Mouse (Mus musculus) skeletal muscle tissue, adult 2 months (tissue): ENCODE results near the gene Ndufb10.

Source experiments
- DNase-seq: peaks from one replicate; pipeline ENCODE4 v3.0.0-alpha.2; 2012; ENCODE audit warnings: low read depth, low spot score

The Ndufb10 gene

DNA sequence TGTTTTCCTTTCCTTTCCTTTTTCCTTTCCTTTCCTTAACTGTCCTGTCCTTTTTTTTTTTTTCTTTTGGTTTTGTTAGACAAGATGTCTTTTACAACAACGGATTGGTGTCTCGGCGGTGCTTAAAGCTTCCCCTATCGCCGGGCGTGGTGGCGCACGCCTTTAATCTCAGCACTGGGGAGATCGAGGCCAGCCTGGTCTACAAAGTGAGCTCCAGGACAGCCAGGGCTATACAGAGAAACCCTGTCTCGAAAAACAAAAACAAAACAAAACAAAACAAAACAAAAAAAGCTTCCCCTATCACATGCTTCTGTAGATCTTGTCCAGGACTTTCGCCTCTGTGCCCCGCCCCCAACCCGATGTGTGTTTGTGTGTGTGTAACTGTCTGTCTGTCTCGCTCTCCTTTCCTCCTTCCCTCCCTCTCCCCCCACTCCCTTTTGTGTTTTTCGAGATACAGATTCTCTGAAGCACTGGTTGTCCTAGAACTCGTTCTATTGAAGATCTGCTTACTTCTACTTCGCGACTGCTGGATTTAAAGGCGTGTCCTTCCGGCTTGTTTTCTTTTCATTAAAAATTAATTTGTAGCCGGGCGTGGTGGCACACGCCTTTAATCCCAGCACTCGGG is 16.4 kb downstream of the Ndufb10 start:
- no peak for DNase-seq

DNA sequence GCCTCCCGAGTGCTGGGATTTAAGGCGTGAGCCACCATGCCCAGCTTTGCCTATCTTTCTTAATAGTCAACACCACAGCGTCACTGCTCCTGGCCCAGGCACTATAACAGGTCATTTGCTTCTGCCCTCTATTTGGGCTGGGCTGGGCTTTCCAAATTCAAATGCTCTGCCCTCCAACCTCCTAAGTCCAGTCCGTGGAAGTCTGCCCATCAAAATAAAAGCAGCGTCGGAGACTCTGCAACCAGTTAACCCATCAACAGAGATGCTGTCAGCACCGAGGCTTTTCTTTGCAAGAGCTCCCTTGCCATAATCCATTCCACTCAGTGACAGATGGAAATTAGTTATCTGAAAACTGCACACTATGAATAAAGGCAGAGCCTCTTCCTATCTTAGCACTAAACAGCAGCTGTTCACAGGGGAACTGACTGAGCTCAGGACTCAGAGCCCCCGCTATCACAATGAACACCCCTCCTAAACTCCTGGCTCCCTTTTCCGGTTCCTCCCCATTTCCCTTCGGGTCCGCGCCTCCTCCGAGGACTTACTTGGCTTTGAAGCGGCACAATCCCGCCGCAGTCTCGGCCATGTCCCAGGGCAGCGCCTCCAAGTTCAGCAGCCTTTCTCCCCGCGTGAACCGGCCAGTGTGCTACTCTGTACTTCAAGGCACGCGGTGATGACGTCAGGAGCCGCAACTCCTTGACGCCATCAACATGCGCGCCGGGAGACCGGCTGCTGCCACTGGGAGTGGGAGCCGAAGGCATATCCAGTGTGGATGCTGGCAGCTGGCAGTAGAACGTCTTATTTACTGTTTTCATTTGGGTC is 17.1 kb downstream of the Ndufb10 start, which contains the start of gene Tbl3:
Tbl3 (minus strand) TSS at position 679 of the 819 bp plus-strand sequence.
- peak; percentile 92 for DNase-seq

DNA sequence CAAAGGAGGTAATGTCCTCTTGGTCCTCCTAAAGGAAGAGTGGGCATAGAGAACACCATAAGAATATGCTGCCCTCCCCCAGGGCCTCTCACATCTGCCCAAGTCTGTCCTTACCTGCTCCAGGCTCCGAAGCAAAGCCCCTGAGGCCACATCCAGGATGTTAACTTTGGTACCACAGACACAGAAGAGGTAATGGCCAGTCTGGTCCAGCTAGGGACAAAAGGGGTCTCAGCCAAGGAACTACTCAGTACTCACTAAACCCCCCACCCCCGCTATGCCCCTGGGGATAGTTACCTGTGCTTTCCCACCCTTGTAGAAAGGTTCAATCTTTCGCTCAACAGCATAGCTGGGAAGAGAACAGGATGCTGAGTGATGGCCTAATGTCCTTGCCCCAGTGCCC is 18.5 kb downstream of the Ndufb10 start:
- no peak for DNase-seq

DNA sequence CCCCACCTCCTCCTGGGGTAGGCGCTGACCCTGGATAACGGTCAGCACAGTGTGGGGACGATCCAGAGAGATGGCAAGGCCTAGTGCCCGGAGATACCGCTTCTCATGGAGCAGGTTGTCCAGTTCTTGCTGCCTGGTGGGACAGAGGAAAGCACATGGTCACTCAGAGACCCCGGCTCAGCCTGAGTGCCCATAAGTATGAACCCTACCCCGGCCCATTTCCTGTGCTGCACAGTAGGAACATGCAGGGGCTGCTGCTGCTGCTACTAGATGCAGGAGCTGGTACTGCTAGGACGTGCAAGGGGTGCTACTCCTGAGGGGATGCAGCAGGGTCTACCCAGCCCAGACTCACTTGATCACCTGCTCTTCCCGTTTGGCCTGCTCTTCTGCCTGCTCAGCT is 23.0 kb downstream of the Ndufb10 start:
- no peak for DNase-seq

DNA sequence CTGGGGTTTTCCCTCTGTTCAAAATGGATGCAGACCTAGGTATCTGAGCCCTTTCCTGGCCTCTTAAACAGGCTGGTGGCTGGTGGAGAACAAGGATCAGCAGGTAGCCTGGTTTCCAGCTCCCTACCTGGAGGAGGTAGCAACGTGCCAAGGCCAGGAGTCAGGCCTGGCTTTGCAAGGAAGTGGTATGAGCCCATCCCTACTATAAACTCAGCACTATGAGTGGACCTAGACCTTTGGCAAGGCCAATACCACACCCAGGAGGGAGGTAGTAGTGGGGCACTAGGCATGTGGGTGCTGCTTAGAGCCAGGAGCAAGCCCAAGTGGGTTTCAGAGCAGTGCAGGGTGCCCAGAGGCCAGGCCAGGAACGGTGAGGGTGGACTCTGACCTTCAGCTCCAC is 24.8 kb downstream of the Ndufb10 start:
- DNase-seq: no peak

DNA sequence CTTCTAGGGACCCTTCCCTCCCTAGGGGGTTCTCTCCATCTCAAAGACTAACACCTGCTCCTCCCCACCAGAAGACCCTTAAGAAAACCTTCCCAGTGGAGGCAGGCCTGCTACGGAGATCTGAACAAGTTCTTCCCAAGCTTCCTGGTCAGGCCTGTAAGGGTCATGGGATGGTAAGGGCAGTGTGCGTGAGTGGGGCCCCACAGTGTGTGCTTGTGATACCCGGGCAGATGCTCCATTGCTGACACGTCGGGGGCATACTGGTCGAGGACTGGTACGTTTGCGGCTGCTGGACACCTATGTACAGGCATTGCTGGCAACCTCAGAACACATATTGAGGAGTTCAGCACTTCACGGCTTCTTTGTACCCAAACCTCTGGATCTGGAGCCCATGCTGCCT is 25.6 kb downstream of the Ndufb10 start:
- no peak for DNase-seq

DNA sequence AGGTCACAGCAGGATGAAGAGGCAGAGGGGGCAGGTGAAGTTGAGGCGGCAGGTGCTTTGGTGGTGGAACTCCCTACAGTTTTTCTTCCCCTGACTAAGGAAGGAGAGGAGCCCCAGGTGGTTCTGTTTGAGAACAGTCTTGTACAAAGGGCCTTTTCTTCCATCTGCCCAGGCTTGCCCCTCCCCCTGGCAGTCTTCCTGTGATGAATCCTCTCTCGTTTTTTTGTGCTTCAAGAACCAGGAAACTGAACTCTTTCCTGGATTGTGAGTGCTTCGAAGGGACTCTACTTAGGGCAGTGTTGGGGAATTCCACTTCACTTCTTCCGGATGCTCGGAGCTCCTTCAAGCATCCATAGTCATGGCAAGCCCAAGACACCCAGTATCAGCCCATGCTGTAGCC is 26.3 kb downstream of the Ndufb10 start:
- no peak for DNase-seq

DNA sequence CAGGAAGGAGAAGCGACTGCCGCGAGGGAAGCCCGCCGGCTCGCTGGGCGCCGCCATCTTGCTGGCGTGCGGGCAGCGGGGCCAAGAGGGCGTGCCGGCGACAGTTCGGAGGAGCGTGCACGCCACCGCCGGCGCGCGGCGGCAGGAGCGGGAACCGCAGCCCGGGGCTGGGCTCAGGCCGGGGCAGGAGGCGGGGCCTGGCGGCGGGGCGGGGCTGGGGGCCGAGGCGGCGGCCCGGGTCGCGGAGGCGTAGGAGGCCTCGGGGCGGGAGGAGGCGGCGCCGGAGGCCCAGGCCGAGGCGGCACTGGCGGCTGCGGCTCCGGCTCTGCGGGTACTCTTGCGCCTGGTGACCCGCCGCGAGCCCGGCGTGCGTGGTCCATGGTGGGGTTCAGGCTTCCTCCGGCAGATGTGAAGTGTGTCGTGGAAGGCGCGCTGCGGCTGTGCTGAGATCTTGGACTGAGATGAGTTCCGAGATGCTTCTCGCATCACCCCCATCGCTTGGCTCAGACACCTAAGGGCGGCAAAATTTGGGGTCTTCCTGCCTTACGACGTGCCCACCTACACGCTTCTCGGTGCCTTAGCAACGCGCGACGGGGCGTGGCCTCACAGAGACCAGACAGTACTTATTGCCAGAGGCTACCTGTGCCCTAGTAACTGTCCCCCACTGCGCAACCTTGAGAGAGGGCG is 28.1 kb downstream of the Ndufb10 start, which contains the start of the genes Gfer and Noxo1:
Gfer (minus strand) TSS at position 146 of the 687 bp plus-strand sequence.
Noxo1 (plus strand) TSS at position 224 of the 687 bp plus-strand sequence.
- DNase-seq: peak; percentile 79

DNA sequence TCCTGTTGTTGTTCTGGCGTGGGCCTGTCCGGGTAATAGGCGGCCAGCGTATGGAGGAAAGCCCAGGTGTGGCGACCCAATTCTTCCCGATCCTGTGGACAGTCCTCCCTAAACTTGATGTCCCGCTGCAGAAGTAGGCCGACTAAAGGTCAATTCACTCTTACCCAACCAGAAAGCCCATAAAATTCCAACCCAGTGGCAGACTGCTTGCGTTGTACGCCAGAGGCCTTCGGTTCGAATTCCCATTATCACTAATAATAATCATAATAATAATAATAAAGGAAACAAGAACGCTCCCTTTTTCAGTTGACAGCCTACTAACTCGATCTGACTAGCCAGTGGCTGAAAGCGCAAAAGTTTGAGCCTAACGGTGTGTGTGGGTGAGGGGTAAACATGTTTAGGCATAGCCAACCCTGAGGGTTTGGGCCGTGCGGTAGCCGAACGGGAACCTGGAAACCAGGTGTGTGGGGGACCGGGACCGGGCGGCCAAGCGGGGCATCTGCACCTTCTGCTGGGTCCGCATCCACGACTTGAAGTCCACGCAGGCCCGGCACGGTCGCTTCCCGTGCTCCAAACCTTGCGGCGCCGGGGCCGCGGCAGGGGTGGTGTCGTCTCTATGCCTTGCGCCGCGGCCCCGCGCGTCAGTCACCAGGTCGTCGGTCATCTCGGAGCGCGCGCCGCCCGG is 28.8 kb downstream of the Ndufb10 start:
- DNase-seq: no peak

DNA sequence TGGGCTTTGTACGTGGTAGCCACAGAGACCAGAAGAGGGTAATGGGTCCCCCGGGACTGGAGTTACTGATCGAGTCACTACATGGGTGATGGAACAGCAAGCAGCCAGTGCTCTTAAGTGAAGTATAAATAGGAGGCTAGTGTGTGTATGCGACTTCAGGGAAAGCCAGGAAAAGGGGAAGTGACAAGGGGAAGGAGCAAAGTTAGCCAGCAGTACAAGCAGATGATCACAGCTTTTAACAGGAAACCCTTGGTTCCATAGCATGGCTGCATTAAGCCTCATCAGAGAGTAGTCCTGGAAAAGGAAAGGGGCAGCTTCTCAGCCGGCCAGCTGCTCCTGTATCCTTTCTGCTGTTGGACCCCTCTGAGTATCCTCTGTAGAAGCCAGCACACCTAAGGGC is 31.9 kb downstream of the Ndufb10 start:
- no peak for DNase-seq

DNA sequence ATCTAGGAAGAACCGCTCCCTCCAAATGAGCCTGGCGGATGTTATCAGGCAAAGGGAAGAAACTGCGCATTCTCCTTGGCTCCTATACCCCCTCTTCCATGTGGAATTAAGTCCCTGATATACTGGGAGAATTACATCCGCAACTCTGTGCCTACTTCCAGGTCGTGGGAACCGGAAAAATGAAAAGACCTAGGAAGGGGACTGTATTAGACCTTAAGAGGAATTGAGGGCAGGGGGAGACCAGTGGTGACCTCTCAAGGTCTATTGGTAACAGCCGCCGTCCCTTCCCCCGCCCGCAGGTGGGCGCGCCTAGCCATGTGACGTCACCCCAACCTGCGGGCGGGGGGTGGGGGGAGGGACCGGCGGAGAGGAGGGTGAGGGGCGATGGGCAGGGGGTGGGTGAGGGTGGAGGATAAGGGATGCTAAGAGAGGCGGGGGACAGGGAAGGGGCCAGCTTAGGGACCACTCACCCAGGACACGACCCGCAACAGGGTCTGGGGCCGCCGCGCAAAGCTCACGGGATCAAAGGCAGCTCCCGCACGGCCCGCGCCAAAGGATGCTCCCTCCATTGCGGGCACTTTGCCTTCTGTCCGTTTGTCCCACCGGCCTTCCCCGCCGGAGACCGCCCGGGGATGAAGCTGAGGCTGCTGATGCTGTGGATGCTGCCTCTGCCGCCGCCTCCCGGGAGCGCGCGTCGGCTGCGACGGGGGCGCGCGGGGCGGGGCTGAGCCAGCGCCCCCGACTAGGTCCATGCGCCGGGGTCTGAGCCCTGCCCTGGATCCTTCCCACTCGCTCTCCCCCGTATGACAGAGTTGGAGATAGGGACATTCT is 34.8 kb downstream of the Ndufb10 start, which contains the start of gene Syngr3:
Syngr3 (minus strand) TSS at position 705 of the 831 bp plus-strand sequence.
- DNase-seq: no peak

DNA sequence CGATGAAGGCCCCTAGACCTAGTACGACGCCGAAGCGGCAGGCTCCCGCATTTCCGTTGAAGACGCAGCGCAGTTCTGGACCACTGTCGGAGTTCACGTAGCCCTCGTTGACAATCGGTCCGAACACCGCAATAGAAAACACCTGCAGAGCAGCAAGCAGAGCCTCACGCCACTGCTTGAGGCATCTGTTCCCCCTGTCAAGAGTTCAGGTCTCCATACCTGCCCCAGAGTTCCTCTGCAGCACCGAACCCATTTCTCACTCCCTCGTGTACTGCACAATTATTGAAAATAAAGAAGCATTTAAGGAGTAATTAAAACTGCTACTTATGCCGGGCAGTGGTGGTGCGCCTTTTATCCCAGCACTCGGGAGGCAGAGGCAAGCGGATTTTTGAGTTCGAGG is 36.7 kb downstream of the Ndufb10 start:
- no peak for DNase-seq

DNA sequence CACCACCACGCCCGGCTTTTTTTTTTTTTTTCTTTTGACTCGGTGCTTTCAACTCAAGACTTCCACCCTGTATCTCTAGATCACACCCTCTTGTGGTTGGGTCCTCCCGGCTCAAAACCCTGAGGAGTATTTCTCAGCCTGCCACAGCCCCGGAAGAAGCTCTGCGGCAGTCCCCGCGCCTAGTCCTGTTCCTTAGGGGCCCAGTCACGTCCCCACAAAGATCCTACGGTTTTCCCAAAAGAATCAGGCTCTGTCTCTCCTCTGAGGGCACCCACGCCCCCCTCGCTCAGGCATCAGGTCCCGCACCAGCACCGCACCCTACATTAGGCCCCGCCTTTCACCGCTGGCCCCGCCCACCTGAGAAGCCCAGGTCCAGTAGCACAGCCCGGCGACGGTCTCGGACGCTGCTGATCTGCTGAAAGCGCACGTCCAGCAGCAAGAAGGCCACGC is 37.1 kb downstream of the Ndufb10 start:
- no peak for DNase-seq

DNA sequence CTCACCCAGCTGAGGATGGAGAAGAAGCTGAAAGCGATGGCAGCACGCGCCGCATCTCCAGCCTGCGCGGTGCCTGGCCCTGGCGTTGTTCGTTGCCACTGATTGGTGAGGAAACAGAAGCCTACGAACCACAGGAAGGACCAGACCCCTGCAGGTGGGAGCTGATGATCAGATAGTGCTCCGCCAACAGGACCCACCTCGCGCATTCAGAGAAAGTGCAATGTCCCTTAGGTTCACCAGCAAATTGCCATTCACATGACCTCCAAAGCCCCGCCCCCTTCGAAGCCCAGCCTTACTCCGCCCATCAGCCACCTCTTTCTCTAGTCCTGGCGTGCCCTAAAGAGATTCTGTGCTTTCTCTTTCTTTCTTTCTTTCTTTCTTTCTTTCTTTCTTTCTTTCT is 37.8 kb downstream of the Ndufb10 start:
- no peak for DNase-seq

DNA sequence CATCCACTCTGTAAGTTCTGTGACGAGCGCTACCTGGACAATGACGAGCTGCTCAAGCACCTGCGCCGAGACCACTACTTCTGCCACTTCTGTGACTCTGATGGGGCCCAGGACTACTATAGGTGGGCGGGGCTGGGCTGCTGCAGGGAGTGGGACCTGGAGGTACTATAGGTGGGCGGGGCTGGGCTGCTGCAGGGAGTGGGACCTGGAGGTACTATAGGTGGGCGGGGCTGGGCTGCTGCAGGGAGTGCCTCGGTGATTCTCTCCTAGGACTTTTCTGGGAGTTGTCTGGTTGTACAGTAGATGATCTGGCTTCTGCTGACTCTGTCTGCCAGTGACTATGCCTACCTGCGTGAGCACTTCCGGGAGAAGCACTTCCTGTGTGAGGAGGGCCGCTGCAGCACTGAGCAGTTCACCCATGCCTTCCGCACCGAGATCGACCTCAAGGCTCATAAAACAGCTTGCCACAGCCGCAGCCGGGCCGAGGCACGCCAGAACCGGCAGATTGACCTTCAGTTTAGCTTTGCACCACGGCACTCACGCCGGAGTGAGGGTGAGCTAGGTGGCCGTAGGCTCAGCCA is 46.7 kb downstream of the Ndufb10 start:
- DNase-seq: no peak

DNA sequence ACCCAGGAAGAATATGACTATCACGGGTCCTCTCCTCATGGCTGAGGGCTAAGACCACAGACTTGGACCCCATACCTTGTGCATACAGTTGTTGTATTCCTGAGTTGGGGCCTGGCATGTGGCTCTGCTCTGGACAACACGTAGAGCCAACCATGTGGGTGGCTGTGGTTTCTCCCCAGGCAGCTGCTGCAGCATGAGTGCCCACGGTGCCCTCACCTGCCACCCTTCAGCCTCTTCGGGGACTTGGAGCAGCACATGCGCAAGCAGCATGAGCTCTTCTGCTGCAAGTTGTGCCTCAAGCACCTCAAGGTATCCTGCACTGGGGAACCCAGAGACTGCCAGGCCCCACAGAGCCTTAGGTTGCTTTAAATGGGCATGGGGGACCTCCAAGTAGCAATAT is 47.4 kb downstream of the Ndufb10 start:
- no peak for DNase-seq

DNA sequence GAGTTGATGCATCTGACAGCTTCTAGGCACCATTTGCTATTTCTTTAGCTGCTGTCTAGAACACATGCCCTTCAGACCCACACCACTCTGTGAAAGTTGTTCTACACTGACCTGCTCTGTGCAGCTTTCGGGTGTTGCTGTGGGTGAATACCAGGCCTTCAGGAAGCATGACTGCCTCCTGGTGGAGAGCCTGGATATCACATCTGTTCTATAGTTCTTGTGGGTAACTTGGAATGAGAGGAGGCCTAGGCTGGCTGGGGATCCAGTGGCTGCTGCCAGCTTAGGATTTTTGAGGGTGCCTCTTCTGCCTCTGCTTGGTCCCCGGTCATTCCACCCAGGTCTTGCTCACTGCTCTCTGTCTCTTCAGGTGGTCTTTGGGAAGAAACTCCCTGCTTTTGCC is 48.1 kb downstream of the Ndufb10 start:
- no peak for DNase-seq

DNA sequence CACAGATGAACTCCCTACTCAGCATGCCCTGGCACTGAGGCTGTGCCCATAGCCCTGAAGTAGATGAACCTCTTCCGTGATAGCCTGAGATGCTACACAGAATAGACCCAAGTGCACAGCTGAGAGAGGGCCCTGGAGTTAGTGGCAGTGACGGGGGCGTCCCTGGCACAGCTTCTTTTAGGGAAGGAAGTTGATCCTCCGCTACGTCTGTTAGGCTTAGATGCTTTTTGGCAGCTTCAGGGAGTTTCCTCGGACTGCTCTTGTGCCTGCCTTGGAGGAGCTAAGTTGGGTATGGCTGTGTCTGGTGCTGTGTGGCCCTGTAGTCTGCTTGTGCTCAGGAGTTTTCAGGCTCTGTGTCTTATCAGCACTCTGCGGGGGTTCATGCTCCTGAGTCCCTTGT is 50.0 kb downstream of the Ndufb10 start:
- no peak for DNase-seq

DNA sequence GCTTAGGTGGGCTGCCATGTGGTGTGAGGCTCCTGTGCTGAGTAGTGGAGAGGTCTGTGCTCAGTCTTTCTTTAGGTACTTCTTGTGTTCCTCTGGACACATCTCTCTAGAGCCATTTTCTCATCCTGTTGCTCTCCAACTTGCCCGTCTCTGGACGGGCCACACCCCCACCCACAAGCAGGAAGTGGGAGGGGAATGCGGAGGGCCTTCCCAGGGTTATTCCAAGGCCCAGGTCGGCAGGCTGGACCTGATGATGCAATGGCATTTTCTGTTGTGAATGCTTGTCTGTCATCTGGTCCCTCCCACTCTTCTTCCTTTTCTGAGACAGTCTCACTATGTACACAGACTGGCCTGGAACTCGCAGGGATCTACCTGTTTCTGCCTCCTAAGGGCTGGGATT is 52.1 kb downstream of the Ndufb10 start:
- DNase-seq: no peak
